Mouse (Mus musculus) kidney, adult 2 months (tissue): ENCODE data around the gene Rrp7a. TPM values are rescaled to one million over a fixed set of nuclear protein-coding genes. Genes with fewer than 3 reads are reported as not detected.

Experiments
- DNase-seq: peaks from one replicate; pipeline ENCODE4 v3.0.0; 2021
- H3K27ac ChIP-seq: fragments of 200-500 bp; 2 replicates; pipeline ENCODE4 v1.5.1; 2012; ENCODE audit warnings: low read depth, low read length, control low read depth, inconsistent platforms; ENCODE audit not compliant: insufficient read depth
- H3K27me3 ChIP-seq: fragments of 200-500 bp; replicated peaks from 2 replicates; pipeline ENCODE4 v1.6.1; 2012; ENCODE audit warnings: mild to moderate bottlenecking, moderate library complexity, low read length, inconsistent platforms; ENCODE audit not compliant: control insufficient read depth, insufficient read depth
- H3K36me3 ChIP-seq: fragments of 200-500 bp; 2 replicates; pipeline ENCODE4 v1.6.1; 2012; ENCODE audit warnings: mild to moderate bottlenecking, moderate library complexity, low read length, inconsistent platforms; ENCODE audit not compliant: control insufficient read depth, insufficient read depth
- H3K4me1 ChIP-seq: fragments of 200-500 bp; 2 replicates; pipeline ENCODE4 v1.6.1; 2011; ENCODE audit warnings: low read length; ENCODE audit not compliant: control insufficient read depth, insufficient read depth
- H3K4me3 ChIP-seq: fragments of 200-500 bp; 2 replicates; pipeline ENCODE4 v1.5.1; 2011; ENCODE audit warnings: mild to moderate bottlenecking, low read depth, low read length, control low read depth; ENCODE audit not compliant: insufficient read depth
- CTCF ChIP-seq: fragments of 200-500 bp; conservative IDR thresholded peaks from 2 replicates; pipeline ENCODE4 v1.5.1; 2011; ENCODE audit warnings: low read depth, mild to moderate bottlenecking, control low read depth, low read length, moderate library complexity, mixed read lengths; ENCODE audit not compliant: insufficient read depth, insufficient read length
- POLR2A ChIP-seq: fragments of 200-500 bp; IDR thresholded peaks from one replicate; pipeline ENCODE4 v1.6.1; 2011; ENCODE audit warnings: low read depth, low read length, control low read depth
- WGBS: fragments of 180-500 bp; shearing (Covaris S2); methylation state at CpG from one replicate; pipeline ENCODE4 v1.1.7; 2018; 5-methylcytosine and 5-hydroxymethylcytosine counted together
- polyA plus RNA-seq: library from polyadenylated mRNA; depleted of rRNA; stranded (reverse); fragments of >200 nt; gene quantifications from 2 replicates; pipeline ENCODE4 v1.2.3, GENCODE M21; 2012

Gene Rrp7a
- polyA plus RNA-seq, 1 experiment: 110 TPM

- TF ChIP-seq CTCF: no peak
- no peak for TF ChIP-seq POLR2A
- Histone ChIP-seq H3K27ac (no peak overlapping the region), H3K4me3 (no peak overlapping the region), H3K4me1 (0 out of 2 replicates have a peak, but pooled peaks cover 9% of the 10 kb centered on the region), H3K36me3 (0 out of 2 replicates have a peak, but pooled peaks cover 3% of the 10 kb centered on the region), H3K27me3 (no peaks in the 10 kb centered on the region)
- WGBS: 92% methylated on average over 11 of the region's 11 CpGs
- peak; percentile 56 for DNase-seq
Measured at GRCm38 (mm10) chr15:83162818-83163485, 40.4 kb upstream of the Rrp7a start.

GRCm38 (mm10) chr15:83162001-83162400, 39.4 kb upstream of the Rrp7a start:
- TF ChIP-seq CTCF (no peak), POLR2A (no peak)
- Histone ChIP-seq H3K27me3 (no peaks in the 10 kb centered on the region), H3K27ac (no peak overlapping the region), H3K4me1 (0 out of 2 replicates have a peak, but pooled peaks cover 4% of the 10 kb centered on the region), H3K4me3 (no peak overlapping the region), H3K36me3 (0 out of 2 replicates have a peak, but pooled peaks cover 3% of the 10 kb centered on the region)
- DNase-seq: no peak
- WGBS: 95% methylated on average over 4 of the region's 4 CpGs

GRCm38 (mm10) chr15:83161062-83161748, 38.6 kb upstream of the Rrp7a start:
- TF ChIP-seq CTCF (no peak), POLR2A (no peak)
- no peak overlapping the region for H3K4me3 ChIP-seq
- no peak for DNase-seq
- H3K27ac ChIP-seq: no peak overlapping the region
- no peaks in the 10 kb centered on the region for H3K27me3 ChIP-seq
- 79% methylated on average over 10 of the region's 10 CpGs for WGBS
- H3K4me1 ChIP-seq: no peaks in the 10 kb centered on the region
- H3K36me3 ChIP-seq: 0 out of 2 replicates have a peak, but pooled peaks cover 3% of the 10 kb centered on the region

GRCm38 (mm10) chr15:83160561-83160960, 38.0 kb upstream of the Rrp7a start:
- Histone ChIP-seq H3K36me3 (0 out of 2 replicates have a peak, but pooled peaks cover 3% of the 10 kb centered on the region), H3K27me3 (no peaks in the 10 kb centered on the region), H3K4me1 (no peaks in the 10 kb centered on the region), H3K27ac (no peak overlapping the region), H3K4me3 (no peak overlapping the region)
- no peak for DNase-seq
- TF ChIP-seq POLR2A (no peak), CTCF (no peak)
- 99% methylated on average over 4 of the region's 4 CpGs for WGBS

GRCm38 (mm10) chr15:83159823-83160222, 37.2 kb upstream of the Rrp7a start:
- no peaks in the 10 kb centered on the region for H3K4me1 ChIP-seq
- 0 out of 2 replicates have a peak, but pooled peaks cover 3% of the 10 kb centered on the region for H3K36me3 ChIP-seq
- 96% methylated on average over 9 of the region's 9 CpGs for WGBS

GRCm38 (mm10) chr15:83158587-83159160, 36.1 kb upstream of the Rrp7a start:
- WGBS: 91% methylated on average over 7 of the region's 7 CpGs
- no peak overlapping the region for H3K27ac ChIP-seq
- no peak overlapping the region for H3K4me3 ChIP-seq
- H3K4me1 ChIP-seq: no peaks in the 10 kb centered on the region
- no peaks in the 10 kb centered on the region for H3K27me3 ChIP-seq
- TF ChIP-seq CTCF (no peak), POLR2A (no peak)
- DNase-seq: no peak
- H3K36me3 ChIP-seq: 0 out of 2 replicates have a peak, but pooled peaks cover 3% of the 10 kb centered on the region

More at GRCm38 (mm10) chr15:83159823-83160222, 37.2 kb upstream of the Rrp7a start:
- no peaks in the 10 kb centered on the region for H3K27me3 ChIP-seq
- H3K27ac ChIP-seq: no peak overlapping the region
- no peak overlapping the region for H3K4me3 ChIP-seq
- DNase-seq: no peak
- TF ChIP-seq POLR2A: no peak
- TF ChIP-seq CTCF: no peak

GRCm38 (mm10) chr15:83157667-83158064, 35.1 kb upstream of the Rrp7a start:
- DNase-seq: no peak
- Histone ChIP-seq H3K4me1 (no peaks in the 10 kb centered on the region), H3K36me3 (0 out of 2 replicates have a peak, but pooled peaks cover 3% of the 10 kb centered on the region), H3K4me3 (no peak overlapping the region), H3K27me3 (no peaks in the 10 kb centered on the region), H3K27ac (no peak overlapping the region)
- WGBS: 97% methylated on average over 6 of the region's 6 CpGs
- TF ChIP-seq CTCF: no peak
- TF ChIP-seq POLR2A: no peak
